Mouse (Mus musculus) thymus, adult 18-20 months (tissue): ENCODE results near the gene Lcmt2.

Experiments used
- DNase-seq, 2 experiments: peaks; one replicate each; pipeline ENCODE4 v3.0.0; 2022; ENCODE audit warnings: mixed read lengths in 2 of 2

Gene Lcmt2

DNA sequence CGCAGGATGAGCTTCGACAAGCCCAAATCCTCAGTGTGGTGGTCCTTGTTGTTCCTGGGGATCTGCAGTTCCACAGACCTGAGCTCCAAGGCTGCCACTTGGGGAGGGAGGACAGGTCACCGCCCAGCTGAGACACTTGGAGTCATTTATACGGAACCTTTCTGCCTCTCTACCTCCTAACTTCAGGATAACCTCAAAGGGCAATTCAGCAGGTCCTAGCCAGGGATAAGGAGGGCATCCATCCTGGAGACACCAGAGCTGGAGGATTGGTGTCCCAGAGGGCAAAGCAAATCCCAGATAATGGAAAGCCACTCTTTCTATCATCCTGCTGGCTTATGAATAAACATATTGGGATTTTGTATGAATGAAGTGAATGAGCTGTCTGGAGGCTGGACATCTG, 30.8 kb downstream of the Lcmt2 start, which contains the start of gene Tgm7:
Tgm7 (minus strand) TSS at position 101 of the 400 bp plus-strand sequence.
- no peak for DNase-seq

DNA sequence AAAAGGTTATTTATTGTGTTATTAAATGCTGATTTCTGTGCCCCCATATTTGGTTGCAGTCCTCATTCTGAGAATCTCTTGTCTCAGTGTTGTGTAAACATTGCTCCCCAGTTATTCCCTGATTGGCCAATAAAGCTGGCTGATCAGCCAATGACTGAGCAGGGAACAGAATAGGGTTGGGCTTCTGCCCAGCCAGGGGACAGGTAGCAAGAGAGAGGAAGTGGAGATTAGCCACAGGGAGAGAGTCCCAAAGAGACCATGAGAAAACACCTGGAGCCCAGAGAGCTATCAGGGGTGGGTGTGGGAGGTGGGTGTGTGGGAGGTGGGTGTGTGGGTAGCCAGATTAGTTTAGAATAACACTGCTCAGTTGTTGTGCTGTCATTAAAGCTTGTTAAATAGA, 34.5 kb downstream of the Lcmt2 start:
- no peak for DNase-seq

DNA sequence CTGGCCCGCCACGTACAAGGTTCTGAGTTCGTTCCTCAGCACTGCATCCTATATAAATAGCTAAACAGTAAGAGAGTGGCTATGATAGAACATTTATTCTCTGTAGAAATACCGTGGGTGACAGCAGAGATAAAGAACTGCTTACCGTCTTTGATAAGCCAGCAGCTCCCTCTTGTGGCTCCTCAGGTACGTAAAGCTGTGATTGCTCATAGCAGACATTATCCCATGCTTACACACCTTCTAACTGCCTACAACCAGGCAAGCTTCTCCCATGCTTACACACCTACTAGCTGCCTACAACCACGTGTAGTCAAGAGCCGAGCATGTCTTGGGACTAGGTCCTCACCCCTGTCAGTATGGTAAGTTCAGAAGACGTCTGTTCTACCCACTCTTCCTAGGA, 38.4 kb downstream of the Lcmt2 start:
- peak in 1 of 2 experiments; percentile 13 for DNase-seq

DNA sequence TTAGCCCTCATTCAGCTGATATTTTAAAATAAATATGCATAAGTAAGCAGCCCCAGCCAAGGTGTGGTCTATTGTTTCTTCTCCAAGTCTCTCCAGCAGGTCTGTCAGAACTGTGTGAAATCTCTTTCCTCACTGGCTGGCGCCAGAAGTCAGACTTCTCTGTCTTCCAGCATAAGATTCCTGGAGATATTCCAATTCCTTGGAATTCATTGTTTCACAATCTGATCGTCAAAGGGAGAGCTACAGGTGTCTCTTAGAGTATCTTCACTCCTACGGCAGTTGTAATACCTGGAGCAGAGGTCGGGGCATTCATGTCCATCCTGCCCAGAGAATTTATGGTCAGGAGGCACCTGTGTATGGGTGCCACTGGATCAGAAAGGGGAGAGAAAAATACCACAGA, 50.7 kb downstream of the Lcmt2 start:
- DNase-seq = no peak

DNA sequence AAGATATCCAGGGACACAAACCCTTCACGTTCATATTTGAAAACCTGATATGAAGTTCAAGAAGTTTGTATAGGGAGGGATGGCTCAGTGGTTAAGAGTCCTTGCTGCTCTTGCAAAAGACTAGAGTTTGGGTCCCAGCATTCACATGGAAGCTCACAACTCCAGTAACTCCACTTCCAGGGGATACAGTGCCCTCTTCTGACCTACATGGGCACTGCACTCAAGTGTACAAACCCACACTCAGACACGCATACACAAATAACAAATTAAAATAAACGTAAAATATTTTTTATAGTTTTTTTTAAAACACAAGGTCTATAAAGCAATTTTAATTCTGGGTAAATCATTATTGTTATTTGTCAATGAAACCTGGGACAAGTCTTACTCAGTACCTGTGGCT, 51.9 kb downstream of the Lcmt2 start:
- no peak for DNase-seq

DNA sequence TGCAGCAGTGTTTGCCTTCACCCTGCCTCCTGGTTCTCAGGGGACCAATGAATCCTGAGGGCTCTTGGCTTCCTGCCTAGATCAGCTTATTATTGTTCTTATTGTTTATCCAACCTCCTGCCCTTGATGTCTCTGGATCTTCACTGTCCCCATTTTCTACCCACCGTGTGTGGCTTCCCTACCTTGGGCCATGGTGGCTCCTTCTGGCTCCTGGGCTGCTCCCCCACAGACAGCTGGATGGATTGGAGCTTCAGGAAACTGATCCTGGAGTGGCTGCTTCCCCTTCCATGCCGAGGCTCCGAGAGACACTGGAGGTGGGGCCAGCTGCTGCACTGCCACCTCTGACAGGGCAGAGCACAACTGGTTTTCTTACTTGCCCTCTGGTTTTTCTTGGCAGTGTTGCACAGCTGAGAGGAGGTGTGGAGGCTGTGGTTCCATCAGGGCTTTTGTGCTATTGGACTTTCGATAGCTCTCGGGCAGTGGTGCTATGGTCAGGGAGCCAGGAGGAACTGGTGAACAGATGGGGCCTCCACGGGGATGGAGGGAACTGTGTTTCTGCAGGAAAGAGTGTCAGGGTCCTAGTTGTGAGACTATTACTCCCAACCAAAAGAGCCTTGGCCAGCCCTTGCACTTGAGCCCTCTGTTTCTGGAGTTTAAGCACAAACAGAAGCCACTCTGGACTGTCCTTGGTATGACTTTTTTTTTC, 54.8 kb downstream of the Lcmt2 start, which contains the start of gene Tgm5:
Tgm5 (minus strand) TSS at position 362 of the 706 bp plus-strand sequence.
- no peak for DNase-seq

DNA sequence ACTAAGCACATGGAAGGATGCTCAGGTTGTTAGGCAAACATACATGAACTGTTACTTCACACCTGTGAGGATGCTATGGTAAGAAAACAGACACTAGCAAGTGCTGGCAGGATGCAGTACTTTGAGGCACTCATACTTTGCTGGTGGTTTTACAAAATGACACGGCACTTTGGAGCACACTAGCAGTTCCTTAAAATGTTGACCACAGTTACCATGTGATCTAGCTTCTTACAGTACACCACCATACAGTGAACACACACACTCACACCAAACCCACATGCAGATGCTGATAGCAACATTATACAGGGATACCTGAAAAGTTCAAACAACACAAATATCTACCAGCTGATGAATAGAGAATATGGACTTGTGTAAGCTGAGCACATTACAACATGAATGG, 57.8 kb downstream of the Lcmt2 start:
- DNase-seq = no peak
